Mouse (Mus musculus): Measurements from ENCODE around the gene Pard3b.

GRCm38 (mm10) chr1:62340261-62340660 lies 701.6 kb downstream of the Pard3b start:
- TF ChIP-seq CTCF (IDR thresholded peaks at IDR 0.05; ENCODE audit: low read depth, low read length) (no peak), POLR2A (IDR thresholded peaks at IDR 0.05; ENCODE audit: extremely low read depth, insufficient read depth, low read length) (no peak)

All from liver, adult 2 months (tissue).